Mouse (Mus musculus): ENCODE data around the gene Hsd17b12.

Gene Hsd17b12

DNA sequence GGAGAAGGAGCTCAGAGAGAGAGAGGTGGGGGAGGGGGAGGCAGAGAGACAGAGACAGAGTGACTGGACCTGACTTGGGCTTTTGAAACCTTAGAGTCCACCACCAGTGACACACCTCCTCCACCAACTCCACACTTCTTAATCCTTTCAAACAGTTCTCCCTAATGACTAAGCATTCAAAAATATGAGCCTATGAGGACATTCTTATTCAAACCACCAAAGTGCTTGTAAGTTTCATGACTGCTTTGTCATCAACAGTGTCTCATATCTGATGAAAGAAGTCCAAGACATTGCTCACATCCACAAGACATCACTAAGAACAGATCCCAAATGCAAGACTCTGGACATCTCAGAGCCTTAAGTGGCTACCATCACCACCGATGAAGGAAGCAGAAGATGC, 67.9 kb downstream of the Hsd17b12 start:
- DNase-seq (ENCODE audit: low read depth, low spot score), result no peak

DNA sequence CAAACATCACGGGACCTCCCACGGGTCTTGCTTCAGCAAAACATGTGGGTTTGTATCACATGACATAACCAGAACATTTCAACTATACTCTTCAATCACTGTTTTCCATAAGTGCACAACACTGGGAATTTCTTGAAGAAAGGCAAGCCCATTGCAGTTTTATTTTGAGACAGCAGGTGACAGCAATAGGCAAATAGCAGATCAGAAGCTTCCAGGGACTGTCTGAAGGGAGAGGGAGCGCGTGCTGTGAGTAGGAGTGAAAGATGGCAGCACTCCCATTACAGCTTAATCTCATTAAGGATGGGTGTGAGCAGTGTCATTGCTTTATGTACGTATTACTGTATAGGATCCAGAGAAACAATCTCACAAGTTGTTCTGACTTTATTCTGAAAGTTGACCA, 88.3 kb downstream of the Hsd17b12 start:
- DNase-seq (ENCODE audit: low read depth, low spot score), result no peak

DNA sequence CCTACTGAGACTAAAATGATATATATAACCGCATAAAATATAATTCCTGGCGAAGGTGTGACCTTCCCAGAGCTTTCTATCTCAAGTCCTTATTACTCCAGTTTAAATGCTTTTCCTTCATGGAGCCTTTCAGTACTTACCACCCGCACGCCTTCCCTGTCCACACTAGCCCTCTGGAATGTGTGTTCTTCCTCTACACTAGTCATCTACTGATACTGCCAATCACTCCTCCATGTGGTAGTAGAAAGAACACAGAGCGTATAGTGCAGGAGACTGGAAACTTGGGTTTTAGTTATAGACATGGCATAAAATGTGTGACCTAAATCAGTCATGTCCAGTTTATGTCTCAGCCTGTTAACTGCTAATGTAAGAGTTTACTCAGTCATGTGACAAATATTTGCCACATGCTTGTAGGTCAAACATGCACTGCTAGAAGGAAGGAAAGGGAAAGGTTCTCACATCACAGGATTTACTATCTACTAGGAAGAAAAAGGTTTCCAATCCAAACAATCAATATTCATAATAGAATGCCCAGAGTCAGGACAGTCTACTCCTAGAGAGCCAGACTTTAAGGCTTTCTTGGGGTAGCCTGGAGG, 91.1 kb downstream of the Hsd17b12 start:
- DNase-seq (ENCODE audit: low read depth, low spot score), result no peak

DNA sequence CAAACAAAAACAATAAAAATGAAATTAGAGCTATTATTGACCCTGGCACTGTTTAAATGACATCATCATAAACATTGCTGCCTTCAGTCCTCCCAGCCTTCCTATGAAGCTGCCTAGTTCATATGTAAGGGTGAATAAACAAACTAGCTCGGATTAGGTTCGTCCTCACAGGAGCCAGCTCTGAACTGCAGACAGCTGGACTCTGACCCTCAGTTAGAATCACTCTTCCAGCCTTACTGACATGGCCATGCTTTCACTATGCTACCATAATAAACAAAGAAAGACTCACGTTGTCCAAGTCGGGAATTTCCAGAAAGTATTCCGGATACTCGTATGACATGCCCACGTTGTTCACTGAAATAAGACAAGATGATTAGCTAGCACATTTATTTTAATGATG, 91.6 kb downstream of the Hsd17b12 start:
- no peak for DNase-seq (ENCODE audit: low read depth, low spot score)

DNA sequence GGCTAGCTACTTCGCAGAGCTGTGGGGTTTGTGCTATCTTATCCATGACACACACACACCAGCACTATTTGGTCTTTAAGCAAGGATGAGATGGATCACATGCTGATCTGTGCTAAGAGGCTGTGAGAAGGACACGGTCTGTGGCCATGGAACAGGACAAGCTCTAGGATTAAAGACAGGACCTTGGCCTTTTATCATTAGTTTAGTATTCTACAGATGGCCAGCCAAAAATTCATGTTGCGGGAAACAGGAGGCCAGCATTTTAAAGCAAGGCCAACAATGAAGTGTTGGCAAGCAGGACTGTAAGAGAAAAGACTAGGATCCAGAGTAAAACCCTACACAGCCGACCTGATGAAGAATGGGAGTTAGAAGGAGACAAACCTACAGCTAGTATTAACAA, 95.0 kb downstream of the Hsd17b12 start:
- no peak for DNase-seq (ENCODE audit: low read depth, low spot score)

DNA sequence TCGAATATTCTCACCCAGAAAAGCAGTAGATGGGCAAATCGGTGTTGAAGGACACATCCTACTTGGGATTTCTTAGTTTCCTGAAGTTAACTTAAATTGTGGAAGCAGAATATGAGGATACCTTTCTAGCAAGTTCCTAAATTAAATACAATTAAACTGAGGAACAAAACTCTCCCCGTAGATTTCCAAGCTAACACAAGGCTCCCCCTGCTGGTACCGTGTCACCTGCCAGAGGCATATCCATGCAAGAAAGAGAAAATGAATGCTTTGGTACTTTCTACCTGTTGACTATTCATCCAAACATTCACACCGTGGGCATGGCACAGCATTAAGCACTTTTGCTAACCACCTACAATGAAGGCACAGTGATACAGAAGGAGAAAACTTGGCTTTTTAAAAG, 98.3 kb downstream of the Hsd17b12 start:
- DNase-seq (ENCODE audit: low read depth, low spot score), result no peak

DNA sequence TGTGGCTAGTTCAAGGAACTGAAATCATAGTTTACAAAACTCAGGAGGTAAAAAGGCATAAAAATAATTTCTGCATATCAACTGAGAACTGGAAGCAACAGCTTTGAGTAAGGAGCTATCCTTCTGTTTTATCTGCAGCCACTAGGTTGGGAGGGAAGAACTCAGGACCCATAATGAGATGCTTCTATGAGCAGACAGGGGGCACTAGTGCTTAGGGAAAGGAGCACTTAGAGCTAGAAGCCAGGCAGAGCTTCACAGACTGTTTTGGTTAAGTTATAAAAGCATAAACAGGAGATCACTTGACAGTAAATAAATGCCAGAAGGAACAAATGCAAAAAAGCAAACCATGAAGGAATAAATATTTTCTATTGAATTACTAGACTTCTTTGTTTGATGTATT, 103.0 kb downstream of the Hsd17b12 start:
- peak; percentile 21 for DNase-seq (ENCODE audit: low read depth, low spot score)

DNA sequence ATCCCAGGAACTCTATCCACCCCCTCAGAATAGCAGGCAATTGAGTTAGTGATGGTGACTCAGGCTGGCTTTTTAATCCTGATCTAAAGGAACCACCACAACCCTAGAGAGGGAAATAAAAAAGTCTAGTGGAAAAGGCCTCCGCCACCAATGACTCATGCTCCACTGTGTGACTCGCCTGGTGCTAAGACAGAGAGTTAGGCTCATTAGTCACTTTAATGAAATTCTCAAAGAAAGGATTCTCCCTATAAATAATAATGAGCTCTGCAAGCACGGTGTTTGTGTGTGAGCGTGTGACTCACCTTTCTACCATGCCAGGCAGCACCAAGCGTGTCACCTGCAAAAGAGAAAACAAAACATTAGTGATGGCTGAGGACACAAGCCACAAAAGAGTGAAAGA, 105.8 kb downstream of the Hsd17b12 start:
- DNase-seq (ENCODE audit: low read depth, low spot score), result no peak

DNA sequence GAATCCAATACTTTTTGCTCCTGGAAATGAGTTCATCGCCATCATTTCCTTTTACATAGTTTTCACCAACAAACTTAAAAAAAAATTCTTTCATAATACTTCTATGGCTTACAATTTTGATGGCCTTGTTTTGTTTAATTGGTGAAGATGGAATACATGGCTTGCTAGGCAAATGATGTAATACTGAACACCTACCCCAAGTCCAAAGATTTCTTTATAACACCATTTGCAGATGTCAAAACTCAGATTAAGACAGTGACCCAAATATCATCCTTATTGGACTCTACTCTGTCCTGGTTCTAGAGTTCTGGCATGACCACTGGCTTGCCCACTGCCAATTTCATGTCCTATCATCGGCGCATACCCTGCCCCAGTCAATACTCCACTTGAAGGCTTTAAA, 106.9 kb downstream of the Hsd17b12 start:
- DNase-seq (ENCODE audit: low read depth, low spot score), result no peak

DNA sequence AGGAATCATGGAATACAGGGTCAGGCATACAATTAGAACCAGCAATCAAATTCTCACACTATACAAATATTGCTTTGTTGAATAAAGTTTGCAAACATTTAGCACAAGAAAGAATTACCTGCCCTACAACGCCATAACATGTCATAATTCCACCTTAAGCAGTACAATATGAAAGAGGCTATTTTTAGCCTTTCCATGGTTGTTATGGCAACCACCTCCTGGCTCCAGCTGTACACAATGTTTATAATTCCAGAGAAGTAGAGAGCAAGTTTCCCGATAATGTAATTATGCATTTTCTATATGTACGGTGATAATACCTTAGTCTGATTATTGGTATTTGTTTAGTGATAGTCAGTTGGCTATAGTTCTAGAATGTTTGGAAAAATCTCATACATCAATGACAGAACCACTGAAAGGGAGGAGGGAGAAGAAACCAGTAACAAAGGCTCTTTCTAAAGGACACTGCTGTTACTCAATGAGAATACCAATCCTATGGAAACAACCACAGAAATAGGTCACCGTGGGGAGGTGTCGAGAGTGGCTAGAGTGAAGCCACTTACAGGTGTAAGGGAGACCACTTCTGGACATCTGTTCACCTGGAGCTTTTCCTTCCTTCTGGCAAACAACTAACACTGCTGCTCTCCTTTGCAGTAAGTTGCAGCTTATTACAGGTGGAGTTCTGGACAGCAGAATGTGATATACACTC, 108.1 kb downstream of the Hsd17b12 start:
- no peak for DNase-seq (ENCODE audit: low read depth, low spot score)

DNA sequence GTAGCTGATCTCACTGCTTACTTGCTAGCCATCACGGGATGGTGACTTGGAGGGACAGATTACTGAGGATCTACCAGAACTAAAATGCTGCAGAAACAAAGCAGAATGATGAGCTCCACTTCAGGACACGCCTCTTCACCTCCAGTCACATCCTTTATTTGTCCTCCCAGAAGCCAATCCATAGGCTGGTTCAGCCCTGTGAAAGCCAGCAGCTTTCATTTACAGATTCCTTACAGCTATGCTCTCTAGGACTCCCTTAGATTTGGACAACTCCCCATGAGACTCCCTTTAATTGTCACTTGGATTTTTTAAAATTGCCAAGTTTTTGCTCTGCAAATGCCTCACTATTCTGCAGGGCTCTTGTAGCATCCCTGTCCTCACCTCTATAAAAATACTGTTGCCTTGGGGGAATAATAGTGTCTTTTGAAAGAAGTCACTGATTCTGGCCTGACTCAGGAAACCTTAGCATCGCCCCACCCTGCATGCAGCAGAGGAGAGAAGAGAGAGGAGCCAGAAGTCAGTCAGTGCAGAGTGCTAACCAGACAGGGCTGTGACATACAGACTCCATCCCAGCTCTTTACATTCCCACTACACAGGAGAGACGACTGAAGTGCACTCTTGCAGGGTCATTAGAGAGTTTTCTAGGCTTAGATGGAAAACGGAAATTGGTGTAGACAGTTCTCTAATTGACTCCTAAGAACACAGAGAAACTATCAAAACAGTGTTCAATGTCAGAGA, 108.9 kb downstream of the Hsd17b12 start:
- no peak for DNase-seq (ENCODE audit: low read depth, low spot score)

DNA sequence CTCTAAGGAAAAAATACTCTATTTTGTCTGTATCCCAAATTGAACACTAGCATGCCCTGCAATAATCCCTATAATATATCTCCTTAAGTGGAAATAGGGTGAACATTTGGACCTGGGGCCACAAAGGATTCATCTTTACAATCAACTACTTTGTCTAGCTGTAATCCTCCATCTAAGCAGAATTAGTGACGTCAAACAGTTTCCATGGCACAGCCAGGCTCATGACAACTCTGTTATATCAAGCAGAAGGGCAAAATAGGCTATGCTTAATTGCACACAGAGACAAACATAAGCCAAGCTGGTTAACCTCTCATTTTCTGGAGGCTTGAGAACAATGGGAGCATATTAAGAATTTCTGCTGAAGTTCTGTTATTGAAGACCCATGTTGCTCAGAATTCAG, 109.5 kb downstream of the Hsd17b12 start:
- no peak for DNase-seq (ENCODE audit: low read depth, low spot score)

DNA sequence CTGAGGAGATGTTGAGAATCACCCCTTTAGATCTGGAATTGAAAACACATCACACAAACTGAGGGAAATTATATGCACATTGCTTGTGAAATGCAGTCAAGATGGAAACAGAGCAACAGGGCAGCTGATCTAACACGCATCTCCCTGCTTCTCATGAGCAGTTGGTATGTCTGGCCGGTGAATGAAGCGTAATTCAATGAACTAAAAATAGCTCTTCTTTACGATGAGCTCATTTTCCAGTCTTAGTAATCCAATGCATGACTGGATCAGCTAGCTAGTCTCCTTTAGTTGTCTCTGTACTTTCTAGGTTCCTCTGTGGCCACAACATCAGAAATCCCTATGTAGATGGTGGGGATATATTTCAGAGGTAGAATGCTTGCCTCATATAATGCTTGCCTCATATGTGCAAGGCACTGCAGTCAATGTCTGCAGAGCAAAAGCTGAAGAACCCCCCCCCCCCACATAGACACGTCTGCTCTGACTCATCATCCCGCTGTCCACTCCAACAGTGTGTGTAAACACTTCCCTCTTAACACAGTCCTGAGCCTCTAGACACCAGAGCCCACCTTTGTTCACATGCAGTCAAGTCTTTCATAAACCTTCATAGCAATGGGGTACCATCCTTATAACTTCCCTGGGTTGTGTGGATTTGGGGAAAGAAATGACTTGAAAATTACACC, 112.2 kb downstream of the Hsd17b12 start:
- DNase-seq (ENCODE audit: low read depth, low spot score), result no peak

DNA sequence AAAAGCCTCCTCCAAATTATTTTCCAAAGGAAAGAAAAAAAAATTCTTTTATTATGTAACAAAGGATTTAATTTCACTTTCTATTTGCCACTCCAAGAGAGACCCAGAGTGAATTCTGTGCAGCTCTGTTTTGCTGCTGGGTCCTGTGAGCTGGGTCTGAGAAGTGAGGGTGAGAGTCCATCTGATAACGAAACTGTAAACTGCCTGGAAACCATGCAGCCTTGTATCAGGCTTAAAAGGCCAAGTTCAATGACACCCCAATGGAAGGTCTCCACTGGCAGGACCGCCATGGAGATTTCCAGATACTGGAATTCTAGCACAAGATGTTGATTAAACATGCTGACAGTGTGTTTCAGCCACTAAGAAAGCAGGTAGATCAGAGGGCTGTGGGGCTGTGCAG, 113.6 kb downstream of the Hsd17b12 start:
- no peak for DNase-seq (ENCODE audit: low read depth, low spot score)

DNA sequence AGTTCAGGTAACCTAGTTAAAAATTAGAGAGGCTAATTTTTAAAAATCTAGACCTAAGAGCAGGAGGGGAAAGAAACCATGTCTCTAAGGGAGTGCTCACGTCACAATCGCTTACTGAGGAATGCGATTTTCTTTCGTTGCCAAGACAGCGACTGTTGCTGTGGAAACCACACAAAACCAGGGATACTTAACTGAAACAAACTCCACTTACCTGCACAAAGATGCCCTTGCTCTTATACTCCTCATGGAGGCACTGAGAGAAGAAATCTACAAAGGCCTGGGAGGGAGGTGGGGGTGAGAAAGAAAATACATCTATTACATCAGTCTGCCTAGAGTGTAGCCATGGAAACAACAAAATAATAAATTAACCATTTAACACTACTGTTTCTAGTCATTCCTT, 114.1 kb downstream of the Hsd17b12 start:
- DNase-seq (ENCODE audit: low read depth, low spot score), result peak; percentile 8

DNA sequence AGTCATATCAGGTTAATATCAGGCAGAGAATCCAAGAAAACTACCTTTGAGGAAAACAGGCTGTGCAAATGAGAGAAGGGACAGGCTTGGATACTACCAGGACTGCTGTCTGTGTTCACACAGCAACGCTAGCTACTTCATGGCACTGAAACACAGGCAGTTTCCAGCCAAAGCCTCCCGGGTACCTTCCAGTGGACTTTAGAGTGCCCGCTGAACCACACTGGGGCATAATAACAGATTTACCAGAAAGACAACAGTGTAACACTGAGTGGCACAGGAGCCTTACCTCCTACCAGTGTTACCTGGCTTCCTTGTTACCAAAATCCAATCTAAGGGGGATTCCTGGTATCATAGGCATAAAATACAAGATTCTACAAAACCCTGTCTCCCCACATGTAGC, 115.3 kb downstream of the Hsd17b12 start:
- no peak for DNase-seq (ENCODE audit: low read depth, low spot score)

DNA sequence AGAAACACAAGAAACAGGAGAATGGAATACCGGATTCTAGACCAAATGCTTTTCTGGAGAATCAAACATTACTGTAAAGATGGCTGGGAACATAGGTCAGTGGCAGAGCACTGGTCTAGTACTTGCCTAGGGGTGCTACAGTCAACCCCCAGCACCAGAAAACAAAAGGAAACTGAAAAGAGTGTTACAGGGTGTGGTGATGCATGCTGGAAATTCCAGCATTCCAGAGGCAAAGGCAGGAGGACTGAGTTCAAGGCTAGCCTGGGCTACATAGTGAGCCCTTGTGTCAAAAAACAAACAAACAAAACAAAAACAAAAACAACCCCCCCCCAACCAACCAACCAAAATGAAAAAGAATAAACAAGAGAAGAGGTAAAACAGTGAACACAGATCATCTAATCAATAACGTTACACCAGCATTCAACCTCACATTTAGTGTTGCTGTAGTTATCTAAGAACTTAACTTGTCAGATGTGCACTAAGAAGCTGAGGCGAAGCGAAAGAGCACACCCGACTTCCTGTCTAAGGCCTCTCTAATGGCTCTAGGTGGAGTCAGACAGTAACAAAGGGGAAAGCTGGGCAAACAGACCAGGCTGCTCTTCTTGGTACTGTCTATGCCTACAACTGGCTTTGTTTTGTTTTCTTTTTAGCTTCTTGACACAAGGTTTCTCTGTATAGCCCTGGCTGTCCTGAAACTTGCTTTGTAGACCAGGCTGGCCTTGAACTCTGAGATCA, 117.2 kb downstream of the Hsd17b12 start:
- DNase-seq (ENCODE audit: low read depth, low spot score), result no peak

DNA sequence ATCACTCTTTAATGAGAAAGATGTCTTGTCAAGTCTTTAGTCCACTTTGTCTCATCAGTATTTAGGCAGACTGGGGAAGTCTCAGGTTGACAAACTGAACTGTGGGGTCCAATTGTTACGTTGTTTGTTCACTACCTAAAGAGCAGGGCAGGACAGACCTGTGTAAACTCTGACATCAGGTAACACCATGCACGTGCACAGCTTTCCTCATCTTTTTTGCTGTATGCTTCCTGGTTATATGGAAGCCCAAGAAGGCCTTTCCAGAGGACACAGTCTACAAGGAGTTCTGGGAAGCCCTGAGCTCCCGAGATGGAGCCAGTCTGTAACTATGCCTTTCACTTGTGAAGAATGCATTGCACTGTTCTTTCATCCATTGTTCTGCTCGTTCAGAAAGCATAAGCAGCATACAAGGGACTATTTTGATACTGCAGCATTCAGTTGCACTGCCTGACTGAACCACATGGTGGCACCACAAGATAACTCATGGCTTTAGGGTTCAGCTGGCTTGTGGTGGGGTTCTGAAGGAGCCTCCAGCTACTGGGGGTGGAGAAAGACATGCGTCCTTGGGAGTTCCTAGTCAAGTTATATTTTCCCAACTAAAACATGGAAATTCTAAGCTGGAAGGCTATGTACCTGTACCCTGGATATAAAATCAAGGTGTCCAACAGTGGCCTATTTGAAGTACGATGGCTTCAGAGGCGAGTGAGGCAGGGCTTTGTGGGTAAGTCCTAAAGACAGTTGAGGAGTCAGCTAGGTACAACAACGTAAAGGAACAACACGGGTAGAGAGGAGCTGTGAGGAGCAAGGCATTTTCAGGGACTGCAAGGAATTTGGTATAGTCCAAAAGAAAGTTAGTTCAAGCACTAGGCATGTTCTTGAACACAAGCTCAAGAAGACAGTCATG, 122.1 kb downstream of the Hsd17b12 start:
- DNase-seq (ENCODE audit: low read depth, low spot score), result peak; percentile 59

DNA sequence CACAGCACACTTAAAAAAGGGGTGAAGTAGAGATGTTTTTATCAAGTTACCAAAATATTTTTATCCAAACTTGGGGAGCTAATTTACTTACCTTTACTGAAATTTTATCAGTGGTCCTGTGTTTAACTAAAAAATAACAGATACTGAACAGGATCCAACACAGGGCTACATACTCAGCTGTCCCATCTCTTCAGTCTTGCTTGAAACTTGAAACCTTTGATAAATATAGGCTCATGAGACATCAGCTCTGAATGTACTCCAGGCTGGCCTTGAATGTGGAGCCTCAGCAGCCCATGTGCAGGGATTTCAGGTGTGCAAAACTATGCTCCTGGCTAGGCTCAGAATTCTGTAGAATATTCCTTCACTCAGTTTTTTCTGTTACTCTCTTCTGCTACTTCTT, 127.2 kb downstream of the Hsd17b12 start:
- no peak for DNase-seq (ENCODE audit: low read depth, low spot score)

DNA sequence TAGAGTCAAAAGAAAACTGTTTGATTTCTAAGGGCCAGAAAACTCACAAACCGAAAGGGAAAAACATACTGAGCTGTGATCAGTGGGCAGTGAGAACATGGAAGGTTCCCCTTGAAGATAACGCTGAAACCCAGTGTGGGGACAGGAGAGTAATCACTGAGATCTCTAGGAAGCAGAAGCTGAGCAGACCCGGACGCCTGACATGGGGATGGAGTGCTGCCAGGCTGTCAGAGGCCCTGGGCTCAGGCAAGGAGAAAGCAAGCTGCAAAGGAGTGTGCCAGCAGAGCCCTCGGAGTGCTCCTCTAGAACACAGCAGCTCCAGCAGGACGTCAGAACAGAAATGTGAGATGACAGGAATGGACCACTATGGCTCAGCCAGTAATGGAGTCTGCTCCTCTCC, 133.1 kb downstream of the Hsd17b12 start:
- DNase-seq (ENCODE audit: low read depth, low spot score), result no peak
